Mouse (Mus musculus) mesoderm, embryonic 11.5 days (tissue): ENCODE results near the gene Ccdc88b.

Experiments used
- DNase-seq: peaks from one replicate; pipeline ENCODE4 v3.0.0-alpha.2; 2012; ENCODE audit warnings: low read depth, low spot score

The Ccdc88b gene

DNA sequence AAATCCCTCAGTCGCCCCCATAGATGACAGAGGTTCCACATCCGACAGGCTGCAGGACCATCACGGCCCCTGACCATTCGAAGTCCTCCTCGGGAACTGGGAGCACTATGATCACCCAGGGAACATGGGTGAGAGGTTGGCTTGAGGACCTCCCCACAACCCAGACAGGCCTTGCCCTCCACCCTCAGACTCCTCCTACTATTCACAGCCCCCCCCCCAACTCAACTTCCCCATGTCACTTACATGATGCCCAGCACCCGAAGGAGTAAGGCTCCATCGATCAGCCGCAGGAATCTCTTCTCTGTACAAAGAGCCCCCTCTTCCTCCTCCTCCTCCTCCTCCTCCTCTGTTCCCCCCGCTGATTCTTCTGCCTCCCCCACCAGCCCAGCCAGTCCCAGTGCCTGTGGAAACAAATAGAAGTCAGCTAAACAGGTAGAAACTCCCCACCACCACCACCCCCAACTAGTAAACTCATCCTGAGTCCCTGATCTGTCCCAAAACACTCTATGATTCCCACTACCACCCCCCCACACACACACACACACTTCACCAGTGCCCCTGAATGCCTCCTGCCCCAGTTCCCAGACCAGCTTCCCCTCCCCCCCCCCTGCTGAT, 513 bp downstream of the Ccdc88b start:
- DNase-seq, result no peak

DNA sequence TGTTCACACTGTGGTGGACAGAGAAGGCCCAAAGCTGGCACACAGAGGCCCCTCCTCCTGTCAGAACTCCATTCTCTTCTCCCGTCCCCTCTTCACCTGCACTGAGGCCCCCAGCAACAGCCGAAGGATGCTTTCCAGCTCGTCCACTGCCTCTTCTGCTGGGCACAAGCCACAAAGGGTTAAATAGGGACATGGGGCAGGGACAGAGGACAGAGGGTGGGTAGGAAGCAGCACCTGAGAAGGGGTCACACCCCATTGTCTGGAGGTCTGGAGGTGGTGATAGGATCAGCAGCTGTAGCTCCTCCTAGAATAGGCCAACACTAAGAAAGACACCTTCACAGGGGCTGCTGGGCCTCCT, 1.0 kb downstream of the Ccdc88b start:
- no peak for DNase-seq

DNA sequence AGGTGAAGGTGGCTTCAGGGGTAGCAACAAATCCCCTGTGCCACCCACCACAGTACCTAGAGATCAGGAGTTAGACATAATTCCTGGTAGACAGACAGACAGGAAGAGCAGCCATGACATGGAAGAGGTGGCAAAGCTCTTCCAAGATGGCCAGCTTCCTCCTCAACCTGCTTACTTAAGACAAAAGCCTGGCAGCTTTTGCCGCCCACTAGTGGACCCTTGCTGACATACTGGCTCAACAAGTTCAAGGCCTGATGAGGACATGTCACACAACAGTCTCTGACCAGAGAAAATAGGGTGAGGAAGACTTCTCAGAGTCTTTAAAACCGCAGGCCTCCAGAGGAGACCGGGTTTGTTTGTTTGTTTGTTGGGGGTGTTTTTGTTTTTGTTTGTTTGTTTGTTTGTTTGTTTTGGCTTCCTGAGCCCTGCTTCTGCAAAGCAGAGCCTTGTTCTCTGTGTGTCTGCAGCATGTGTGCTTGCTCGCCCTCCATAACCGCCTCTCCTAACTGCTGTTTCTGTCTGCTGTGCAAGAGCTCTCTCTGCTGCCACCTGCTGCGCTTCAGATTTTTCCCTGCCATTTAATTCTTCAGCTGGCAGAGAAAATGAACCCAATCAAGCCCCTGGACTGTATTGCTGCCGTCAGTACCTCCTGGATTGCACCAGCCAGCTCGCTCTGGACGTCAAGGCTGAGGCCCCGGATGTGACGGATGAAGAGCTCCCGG, 1.6 kb downstream of the Ccdc88b start:
- DNase-seq, result no peak

DNA sequence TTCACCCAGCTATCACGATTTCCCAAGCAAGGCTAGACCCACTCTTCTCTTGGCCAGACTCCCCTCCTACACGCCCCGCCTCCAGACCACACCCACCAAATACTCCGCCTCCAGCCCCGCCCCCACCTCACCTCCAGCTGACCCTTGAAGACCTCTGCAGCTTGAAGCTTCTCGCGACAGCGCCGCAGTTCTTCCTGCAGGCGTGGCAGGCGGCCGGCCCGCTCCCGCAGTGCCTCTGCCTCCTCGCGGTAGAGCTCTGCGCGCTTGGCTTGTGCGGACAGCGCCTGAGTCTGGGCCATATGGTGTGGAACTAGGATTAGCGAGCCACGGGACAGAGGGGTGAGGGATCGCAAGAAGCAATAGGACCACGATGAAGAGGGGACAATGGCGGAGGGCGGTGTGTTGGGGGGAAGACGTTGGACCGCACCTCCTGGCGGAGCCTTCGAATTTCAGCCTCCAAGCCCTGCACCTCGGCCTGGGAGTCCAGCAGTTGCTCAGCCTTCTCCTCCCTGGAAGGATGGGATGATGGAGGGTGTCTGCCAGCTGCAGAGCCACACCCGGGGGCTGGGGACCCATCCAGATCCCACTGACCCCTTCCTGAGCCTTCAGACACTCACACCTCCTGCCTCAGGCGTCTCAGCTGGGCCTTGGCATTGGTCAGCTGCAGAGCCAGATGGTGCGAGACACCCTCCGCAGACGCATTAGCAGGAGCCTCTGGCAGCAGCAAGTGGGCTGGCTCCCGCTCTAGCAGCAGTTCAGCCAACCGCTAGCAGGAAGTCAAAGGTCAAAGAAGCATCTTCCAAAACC, 2.6 kb downstream of the Ccdc88b start:
- DNase-seq, result peak; percentile 82

DNA sequence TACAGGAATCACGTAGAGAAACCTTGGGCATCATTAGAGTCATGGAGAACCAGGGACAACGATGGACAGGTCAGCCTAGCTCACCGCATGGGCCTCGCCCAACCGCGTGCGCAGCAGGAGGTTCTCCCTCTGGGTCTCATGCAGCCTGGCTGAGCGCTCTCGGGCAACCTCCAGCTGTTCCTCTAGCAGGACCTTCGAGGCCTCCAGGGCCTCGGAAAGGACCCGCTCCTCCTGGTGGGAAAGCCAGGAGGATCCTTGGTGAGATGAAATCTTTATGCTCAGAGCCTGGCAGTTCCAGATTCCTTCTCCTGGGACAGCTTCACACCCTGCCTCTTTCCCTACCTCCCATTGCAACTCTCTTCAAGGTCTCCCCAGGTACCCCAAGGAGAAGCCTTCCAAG, 3.4 kb downstream of the Ccdc88b start:
- no peak for DNase-seq

DNA sequence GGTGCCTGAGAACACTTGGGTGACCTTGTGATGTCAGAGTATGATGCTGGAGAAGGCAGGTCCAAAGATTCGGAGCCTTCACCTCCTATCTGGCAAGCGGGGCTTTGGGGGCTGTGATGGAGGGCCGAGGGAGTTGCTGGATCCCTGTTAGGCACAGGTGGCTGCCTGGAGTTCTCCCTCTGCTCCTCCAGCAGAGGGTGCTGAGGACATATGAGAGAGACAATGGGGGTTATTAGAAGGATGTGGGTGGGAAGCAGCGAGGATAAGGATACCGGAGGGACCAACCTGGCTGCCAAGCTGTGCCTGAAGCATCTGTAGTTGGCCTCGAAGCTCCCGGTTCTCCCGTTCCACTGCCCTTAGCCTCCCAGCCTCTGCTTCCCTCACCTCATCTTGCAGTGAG, 4.1 kb downstream of the Ccdc88b start:
- no peak for DNase-seq

DNA sequence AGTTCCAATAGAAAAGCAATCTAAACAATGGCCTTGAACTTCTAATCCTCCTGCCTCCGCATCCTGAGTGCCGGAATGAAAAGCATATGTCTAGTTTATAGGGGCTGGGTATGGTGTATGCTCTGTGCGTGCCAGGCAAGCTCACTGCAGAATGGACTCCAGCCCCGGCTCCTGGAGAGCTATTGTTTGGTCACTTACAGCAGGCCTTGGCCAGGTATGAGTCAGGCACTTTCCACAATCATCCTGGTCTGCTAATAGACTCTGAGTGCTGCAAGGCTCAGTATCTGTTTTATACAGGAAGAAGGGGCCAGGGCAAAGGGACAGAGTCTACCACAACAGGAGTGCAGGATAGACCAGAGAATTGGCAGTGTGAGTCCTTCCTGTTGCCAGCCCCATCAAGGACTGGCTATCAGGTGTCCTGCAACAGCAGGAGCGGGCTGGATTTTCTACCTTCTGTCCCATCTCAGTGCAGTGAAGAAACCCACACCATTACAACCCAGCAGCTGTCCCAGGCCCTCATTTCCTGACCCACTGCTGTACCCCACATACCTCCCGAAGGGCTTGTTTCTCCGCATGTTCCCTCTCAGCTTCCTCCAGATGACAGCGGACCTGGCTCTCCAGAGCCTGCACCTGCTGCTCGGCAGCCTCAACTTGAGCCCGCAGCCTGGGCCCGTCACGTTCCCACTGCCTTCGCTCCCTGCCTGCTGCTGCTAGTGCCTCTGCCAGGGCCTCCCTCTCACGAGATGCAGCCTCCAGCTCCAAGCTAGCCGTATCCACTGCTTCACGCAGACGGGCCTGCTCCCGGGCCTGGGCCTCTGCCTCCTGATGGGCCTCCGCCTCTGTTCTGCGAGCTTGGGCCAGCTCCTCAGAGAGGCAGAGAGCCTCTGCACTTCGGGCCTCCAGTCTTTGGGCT, 5.4 kb downstream of the Ccdc88b start:
- DNase-seq, result no peak

DNA sequence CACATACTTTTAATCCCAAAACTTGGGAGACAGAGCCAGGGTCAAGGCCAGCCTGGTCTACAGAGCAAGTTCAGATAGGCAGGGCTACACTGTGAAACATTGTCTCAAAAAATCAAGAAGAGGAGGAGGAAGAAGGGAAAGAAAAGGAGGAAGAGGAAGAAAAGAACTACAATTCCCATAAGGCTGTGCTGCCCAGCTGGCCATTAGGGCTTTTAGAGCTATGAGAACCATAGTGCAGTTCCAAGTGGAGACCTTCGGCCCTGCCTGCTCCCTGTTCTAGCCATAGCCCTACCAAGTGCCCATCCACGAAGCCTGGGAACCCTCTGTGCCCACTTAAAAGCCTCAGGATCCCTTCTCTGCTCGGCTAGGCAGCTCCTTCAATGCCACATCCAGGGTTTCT, 6.5 kb downstream of the Ccdc88b start:
- no peak for DNase-seq

DNA sequence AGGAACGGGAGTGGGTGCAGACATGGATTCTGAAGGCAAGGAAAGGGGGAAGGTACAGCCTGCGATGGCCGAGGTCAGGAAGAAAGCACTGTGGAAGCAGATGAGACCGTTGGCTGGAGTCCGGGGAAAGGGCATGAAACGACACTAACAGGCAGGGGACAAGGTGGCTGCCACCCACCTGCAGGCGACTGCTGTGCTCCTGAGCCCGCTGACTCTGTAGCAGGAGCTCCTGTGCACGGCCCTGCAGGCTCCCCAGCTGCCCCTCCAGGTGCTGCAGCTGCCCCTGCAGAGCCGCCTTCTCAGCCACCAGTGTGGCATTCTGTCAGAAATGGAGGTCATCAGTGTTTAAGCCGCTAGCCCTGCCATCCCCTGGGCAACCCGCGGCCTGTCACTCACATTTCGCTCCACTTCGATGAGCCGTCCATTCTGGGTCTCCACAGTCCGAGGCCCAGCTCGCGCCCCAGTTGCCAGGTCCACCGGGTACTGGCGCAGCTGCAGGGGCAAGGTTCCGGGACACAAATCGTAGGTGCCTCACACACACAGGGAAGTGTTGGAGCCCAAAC, 8.4 kb downstream of the Ccdc88b start:
- no peak for DNase-seq

DNA sequence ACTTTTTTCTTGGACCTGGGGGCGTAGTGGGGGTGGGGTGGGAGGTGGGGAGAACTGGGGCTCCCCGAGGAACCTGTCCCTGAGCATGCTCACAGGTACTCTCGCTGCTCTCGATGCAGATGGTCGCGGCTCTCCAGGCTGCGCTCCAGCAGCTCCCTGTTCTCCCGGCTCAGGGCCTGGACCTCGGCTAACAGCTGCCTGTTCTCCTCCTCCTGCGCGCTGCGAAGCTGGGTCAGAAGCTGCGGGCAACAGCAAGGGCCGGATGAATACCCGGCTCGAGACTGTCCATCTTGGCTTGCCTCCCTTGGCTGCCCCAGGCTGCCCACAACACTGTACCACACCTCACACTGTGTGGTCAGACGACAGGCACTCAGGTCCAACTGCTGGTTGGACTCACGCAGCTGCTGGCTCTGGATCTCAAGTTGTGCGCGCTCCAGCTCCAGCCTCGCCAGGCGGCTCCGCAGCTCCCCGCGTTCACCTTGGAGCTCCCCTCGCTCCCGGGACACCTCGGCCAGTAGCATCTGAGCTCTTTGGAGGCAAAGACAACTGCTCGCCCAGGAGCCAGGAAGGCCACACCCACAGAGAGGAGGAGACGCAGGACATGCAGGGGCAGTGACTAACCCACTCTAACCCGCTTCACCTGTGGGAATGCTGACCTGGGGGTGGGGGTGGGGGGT, 10.0 kb downstream of the Ccdc88b start:
- DNase-seq, result no peak

DNA sequence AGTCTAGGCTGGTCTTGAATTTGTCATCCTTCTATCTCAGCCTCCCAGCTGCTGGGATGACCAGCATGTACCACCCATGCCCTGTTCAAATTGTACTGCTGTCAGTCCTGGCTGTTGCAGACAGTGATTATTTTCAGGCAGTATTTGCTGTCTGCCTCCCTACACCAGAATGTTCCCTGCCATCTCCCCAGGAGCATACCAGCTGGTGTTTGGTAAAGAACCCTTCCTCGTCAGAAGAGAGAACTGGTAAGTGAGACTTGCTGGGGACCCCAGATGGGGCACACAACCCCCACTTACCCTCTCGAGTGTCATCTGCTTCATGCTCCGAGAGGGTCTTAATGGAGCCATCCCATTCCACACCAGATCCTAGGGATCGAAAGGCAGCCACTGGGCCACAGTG, 12.0 kb downstream of the Ccdc88b start:
- no peak for DNase-seq

DNA sequence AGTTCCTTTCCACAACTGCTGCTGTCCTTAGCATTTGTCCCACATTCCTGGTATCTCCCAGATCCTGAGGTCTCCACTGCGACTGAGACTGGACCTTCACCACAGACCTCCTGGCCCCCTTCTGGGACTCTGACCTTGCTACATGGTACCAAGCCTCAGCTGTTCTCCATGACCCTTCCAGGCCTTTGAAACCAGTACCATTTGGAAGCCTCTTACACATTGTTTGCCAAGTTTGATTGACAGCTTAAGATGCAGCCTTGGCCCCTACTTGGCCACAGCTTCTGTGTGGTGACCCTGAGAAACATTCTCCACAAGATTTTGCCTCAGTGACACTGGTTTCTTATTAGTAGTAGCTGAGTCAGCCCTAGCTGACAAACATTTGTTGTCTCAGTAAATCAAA, 15.7 kb downstream of the Ccdc88b start:
- DNase-seq, result no peak

DNA sequence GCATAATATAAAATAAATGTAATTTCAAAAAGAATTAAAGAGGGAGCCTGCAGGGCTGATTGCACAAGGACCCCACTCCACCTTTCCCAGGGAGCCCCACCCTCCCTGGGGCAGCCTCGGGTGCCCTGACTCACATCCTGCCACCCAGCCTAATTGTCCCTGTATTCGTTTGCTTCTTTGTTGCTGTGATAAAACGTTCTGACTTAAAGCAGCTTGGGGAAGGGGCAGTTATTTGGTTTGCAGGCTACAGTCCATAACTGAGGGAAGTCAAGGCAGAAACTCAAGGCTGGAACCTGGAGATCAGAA, 16.8 kb downstream of the Ccdc88b start:
- no peak for DNase-seq

DNA sequence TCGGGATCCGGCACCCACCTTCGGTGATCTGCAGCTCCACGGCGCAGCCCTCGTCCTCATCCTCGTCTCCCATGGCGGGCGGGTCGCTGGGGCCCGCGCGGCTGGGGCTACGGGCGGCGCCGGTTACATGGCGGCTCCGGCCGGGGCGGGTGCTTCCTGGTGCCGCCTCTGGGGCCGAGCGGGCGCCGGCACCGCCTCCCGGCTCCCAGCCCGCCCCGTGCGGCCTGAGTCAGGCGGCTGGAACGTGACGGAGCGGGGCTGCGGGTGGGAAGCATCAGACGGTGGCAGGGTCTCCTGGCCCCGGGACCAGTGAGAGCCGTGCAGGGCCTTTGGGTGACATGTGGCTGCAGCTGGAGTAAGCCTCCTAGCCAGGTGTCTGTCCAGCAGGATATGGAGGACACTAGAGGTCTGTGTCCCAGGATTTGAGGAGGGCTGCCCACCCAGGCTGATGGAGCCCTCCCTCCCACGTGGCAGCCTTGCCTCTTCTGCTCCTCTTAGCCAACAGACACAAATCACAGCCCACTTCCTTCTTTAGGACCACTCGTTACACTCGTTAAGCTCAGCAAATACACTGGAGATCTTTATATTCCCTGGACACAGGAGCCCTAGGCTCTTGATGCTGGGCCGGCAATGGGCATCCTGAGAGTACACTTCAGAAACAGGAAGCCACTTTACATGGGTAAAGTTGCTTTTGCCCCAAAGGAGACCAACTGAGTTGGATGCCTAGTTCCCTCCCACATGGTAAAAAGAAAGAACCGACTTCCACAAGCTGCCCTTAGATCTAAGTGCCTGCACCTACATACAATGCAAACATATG, 17.3 kb downstream of the Ccdc88b start, which contains the start of gene Rps6ka4:
Gene Rps6ka4 (minus strand): TSS at position 162 of the 817 bp plus-strand sequence.
- peak; percentile 54 for DNase-seq

DNA sequence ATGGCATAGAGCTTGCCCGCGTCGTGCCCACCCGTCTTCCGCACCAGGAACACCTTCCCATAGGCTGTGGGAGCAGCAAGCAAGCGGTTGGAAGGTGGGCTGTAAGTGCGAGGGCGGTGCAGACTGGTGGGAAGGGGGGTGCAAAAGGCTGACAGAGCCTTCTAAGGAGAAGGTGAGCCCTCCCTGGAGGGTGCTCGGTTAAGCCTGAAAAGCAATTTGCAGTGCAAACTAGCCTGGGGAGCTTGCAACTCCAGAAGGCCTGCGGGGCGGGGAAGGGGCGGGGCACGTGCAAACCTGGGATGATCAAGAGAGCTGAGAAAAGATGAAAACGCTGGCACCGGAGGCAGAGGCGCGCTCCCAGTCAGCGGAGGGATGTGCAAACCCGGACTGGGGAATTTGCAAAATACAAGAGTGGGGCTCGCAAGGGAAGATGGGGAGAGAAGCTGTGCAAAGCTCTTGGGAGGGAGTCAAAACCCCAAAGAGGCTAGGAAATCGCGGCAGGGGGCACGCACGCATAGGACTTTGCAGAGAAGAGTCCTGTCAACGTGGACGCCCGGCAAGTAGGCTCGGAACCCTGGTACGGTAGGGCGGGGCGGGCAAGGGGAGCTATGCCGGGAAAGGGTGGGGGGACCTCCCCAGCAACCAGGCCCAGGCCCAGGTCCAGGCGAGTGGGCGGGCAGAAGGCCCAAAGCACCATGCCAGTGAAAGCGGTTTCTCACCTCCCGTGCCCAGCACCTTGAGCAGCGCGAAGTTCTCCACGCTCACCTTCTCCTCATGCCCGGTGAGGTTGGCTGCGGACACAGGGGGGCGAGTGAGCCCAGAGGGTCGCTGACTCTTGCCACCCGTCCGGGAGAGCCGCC, 18.2 kb downstream of the Ccdc88b start:
- no peak for DNase-seq

DNA sequence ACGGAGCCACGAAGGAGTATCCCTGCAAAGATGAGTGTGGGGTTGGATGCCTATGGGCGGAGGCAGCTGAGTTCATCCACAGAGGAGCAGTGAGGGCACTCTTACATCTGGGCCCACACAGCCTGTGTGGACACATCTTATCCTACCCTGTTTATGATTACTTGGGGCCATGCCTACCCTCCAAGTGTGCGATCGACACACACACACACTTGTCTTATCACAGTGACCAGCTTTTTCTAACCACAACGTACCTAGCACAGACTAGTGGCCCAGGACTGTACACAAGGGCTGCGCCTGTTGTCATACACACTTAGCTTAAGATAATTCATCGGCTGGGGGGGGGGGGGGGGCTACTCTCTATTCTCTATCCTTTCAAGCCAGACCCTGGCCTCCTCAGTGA, 25.6 kb downstream of the Ccdc88b start:
- no peak for DNase-seq

DNA sequence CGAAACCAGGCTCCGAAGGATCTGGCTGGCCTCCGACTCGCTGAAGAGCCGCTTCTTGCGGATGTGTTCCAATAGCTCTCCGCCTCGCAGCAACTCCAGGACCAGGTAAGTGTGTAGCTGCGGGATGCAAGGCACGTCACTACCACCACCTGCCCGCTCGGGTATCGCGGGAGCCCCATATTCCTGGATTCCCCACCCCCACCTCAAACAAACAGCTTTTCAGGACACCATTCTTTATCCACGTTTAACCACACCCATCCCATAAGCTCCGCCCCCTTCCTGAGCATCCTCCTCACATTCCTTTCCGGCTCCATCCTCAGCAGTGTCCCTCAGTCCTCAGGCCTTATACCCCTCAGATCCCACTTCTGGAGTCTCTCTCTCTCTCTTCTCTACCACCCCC, 26.7 kb downstream of the Ccdc88b start:
- DNase-seq, result no peak

DNA sequence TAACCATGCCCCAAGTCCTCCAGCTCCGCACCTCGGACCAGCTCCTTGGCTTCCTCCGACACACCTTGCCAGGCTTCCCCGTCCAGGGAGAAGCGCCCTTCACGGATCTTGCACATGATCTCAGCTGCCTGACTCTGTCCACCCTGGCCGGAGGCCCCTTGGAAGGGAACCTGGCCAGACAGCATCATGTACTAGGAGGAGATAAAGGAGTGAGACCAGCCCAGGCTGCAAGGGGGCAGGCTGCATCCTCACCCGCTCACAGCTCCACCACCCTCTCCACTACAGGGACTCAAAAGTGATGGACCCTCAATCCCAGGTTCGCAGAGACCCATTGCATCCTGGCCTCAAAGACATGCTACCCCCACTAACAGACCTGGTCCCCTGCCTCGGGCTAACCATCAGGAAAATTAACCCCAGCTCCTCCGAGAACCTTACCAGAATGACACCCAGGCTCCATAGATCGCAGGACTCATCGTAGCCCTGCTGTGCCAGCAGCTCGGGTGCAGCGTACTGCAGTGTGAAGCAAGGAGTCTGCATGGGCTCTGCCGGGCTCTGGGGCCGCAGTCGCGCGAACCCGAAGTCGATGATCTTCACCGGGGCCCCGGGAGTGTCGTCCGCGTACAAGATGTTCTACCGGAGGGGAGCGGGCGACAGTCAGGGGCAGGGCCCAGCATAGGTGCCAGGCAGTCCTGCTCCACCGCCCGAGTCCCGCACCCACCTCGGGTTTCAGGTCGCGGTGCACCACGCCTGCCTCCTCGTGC, 27.3 kb downstream of the Ccdc88b start:
- DNase-seq, result no peak
